Mouse (Mus musculus): ENCODE results near the gene Celf2. TPM values are rescaled to one million over a fixed set of nuclear protein-coding genes. Genes with fewer than 3 reads are reported as not detected.

Celf2 gene
- polyA plus RNA-seq, 1 experiment from 2014 or later = 322 TPM

DNA sequence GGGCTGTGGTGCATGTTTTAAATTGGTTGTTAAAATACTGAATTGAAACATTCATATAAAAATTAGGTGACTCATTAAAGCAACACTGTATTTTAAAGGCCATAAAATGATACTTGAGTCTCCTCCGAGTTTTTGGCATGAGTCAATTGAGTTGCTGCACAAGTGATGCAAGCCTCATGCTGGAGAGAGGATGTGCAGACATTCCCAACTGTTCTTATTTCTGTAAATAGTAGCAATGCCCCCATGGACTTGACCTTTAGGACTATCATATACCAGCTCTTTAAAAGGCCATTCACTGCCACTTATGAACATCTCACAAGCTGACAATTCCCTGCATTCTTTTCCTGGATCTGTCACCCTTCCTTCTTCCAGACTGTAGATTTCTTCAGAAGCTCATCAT is 10.1 kb upstream of the Celf2 start:
- H3K4me2 ChIP-seq (replicated peaks) = no peak overlapping the region
- H3K4me1 ChIP-seq = no peaks in the 10 kb centered on the region
- no peak overlapping the region for H3K27ac ChIP-seq (replicated peaks)
- H3K4me3 ChIP-seq = no peak overlapping the region
- no peak overlapping the region for H3K9ac ChIP-seq (replicated peaks)
- 75% methylated on average over 1 of the region's 1 CpGs for WGBS
- no peaks in the 10 kb centered on the region for H3K27me3 ChIP-seq
- no peak for ATAC-seq (replicated peaks)
- no peaks in the 10 kb centered on the region for H3K9me3 ChIP-seq
- H3K36me3 ChIP-seq = no peaks in the 10 kb centered on the region

DNA sequence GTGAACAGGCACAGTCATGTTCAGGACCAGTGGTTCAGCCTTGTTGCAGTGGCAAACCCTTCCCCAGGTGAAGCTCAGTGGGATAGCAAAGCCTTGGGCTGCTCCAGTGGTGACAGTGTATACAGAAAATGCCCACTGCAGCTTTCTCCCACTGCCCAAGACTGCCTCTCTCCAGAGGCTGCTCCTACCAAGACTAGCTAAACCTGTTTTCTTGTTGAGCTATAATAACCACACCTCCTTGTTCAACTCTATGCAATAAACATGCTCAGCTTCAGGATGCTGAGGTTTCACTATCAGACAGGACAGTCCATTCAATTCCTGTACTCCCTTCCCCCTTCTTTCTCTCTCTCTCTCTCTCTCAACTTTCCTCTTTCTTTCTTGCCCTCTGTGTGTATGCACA is 15.9 kb downstream of the Celf2 start:
- H3K27me3 ChIP-seq = no peaks in the 10 kb centered on the region
- ATAC-seq (replicated peaks) = no peak

DNA sequence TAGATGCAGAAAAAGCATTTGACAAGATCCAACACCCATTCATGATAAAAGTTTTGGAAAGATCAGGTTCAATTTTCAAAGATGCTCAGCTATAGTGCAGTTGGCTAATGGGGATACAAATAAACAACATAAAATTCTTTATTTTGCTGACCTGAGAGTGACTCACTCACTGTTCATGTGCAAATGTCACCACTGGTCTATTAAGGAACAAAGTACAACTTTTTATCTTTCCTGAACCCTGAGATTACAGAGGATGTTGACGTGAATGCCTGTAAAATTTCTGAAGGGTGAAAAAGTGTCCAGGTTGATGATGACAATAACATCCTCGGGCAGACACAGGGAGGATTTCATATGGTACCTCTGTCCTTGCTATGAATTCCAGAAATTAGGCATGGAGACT is 24.4 kb downstream of the Celf2 start:
- H3K9me3 ChIP-seq = no peaks in the 10 kb centered on the region
- no peak for ATAC-seq (replicated peaks)
- 83% methylated on average over 2 of the region's 2 CpGs for WGBS

More for the DNA sequence above, 15.9 kb downstream of the Celf2 start:
- Histone ChIP-seq H3K36me3 (no peaks in the 10 kb centered on the region), H3K4me1 (no peaks in the 10 kb centered on the region), H3K4me3 (no peak overlapping the region), H3K27ac (replicated peaks) (no peak overlapping the region), H3K4me2 (replicated peaks) (no peak overlapping the region), H3K9ac (replicated peaks) (no peak overlapping the region), H3K9me3 (no peaks in the 10 kb centered on the region)

DNA sequence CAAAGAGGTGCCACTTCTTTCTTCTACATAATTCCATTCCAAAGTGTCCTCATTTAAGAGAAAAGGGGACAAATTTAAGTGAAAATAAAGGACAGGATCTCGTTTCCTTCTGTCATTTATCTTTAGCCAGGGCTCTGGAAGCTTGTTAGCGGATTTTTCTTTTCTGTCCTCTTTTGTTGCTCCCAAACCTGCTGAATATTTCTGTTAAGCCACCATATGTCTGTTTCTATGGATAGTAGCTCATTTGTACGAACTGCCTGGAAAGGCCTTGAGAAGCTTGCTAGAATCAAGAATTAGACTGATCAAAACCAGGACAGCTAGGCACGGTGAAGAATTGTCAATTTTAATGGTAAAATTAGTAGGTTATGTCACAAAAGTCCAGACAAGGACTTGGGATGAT is 27.3 kb downstream of the Celf2 start:
- Histone ChIP-seq H3K4me2 (replicated peaks) (no peak overlapping the region), H3K27me3 (no peaks in the 10 kb centered on the region), H3K27ac (replicated peaks) (no peak overlapping the region), H3K4me1 (no peaks in the 10 kb centered on the region), H3K4me3 (no peak overlapping the region), H3K9me3 (no peaks in the 10 kb centered on the region), H3K36me3 (no peaks in the 10 kb centered on the region), H3K9ac (replicated peaks) (no peak overlapping the region)
- 26% methylated on average over 4 of the region's 4 CpGs for WGBS
- no peak for ATAC-seq (replicated peaks)

More for the DNA sequence above, 24.4 kb downstream of the Celf2 start:
- Histone ChIP-seq H3K27me3 (no peaks in the 10 kb centered on the region), H3K27ac (replicated peaks) (no peak overlapping the region), H3K4me1 (no peaks in the 10 kb centered on the region), H3K4me3 (no peak overlapping the region), H3K36me3 (no peaks in the 10 kb centered on the region), H3K4me2 (replicated peaks) (no peak overlapping the region), H3K9ac (replicated peaks) (no peak overlapping the region)

DNA sequence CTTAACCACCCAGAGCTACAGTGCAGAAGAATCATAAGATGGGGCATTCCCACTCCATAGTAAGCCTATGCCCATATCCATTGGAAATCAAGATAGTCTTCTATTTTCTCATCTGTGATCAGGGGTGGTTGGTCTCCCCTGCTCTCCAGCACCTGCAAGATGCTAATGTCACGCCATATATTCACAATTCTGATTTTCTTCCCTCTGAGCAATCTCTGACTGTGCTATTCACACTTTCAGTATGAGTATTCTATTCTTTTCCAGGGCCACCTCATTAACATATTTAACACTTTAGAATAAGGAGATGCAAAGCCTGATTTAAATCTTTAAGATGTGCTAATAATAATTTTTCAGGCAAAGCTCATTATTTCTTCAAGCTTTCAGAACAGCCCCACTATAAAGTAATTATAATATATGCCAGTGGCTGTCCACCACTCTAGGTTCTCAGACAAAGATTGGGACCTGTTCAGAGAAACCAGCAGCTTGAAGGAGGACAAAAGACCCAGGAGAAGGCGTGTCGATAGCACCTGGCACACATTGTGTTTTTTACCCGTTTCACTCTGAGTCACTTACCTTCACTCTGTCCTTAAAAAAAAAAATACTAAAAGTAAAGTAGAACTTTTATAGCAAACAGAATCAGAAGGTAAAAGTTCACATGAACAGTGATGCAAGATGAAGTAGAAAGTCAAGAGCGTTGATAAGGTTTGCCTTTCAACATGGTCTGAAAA is 48.9 kb downstream of the Celf2 start:
- no peak overlapping the region for H3K4me3 ChIP-seq
- 60% methylated on average over 5 of the region's 5 CpGs for WGBS
- no peaks in the 10 kb centered on the region for H3K36me3 ChIP-seq
- H3K27me3 ChIP-seq = no peaks in the 10 kb centered on the region
- H3K4me1 ChIP-seq = 0 out of 2 replicates have a peak, but pooled peaks cover 3% of the 10 kb centered on the region
- H3K4me2 ChIP-seq (replicated peaks) = no peak overlapping the region
- no peak for ATAC-seq (replicated peaks)
- H3K9ac ChIP-seq (replicated peaks) = no peak overlapping the region
- H3K27ac ChIP-seq (replicated peaks) = no peak overlapping the region
- H3K9me3 ChIP-seq = no peaks in the 10 kb centered on the region

DNA sequence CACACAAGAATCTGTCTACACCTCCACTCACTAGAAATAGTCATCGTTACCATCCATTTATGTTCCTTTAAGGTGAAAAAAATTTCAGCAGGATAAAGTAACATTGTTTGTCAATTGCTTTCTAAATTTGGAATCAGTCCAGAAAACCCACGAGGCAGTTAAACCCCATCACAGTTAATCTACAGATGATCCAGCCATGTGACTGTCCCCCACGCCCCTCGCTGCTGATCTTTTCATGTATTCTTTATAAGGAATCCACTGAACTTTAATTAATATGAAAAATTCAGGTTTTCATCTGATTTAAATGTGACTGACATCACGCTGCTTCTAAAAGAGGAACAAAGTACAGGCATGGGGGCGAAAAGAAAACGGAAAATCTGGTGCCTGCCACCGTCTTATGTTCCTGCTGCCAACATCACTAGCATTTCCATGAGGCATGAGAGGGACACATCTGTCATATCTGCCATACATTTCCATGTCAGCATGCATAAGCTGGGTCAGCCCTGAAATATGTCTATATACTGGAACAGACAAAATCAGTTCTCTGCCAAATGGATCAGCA is 70.6 kb downstream of the Celf2 start:
- 29% methylated on average over 8 of the region's 8 CpGs for WGBS
- no peaks in the 10 kb centered on the region for H3K36me3 ChIP-seq
- H3K4me2 ChIP-seq (replicated peaks) = no peak overlapping the region
- no peaks in the 10 kb centered on the region for H3K9me3 ChIP-seq
- H3K27ac ChIP-seq (replicated peaks) = peak overlapping the region; percentile 60
- H3K4me1 ChIP-seq = peaks cover 10% of the 10 kb centered on the region; the same call in 1 of the 2 replicates
- no peak overlapping the region for H3K9ac ChIP-seq (replicated peaks)
- no peak overlapping the region for H3K4me3 ChIP-seq
- H3K27me3 ChIP-seq = no peaks in the 10 kb centered on the region
- ATAC-seq (replicated peaks) = peak; percentile 61; the same call in 1 of the 2 replicates

DNA sequence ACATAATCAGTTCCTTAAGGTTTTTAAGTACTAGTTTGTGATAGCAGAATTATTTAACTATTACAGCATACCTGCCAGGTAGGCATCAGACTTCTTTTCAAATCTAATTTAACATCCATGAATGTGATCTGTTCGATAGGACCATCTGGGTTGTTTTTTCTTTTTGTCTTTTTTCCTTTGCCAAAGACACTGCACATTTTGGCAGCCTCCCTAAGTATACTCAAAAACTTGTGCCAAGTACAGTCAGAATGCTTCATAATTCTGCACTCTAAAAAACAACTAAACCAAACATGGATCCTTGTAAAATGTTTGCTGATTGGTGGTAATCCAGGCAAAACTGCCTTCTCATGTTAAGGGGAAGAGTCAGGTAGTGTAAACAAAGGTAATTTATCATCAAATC is 82.9 kb downstream of the Celf2 start:
- peak overlapping the region; percentile 64 for H3K27ac ChIP-seq (replicated peaks)
- H3K4me3 ChIP-seq = no peak overlapping the region
- no peaks in the 10 kb centered on the region for H3K27me3 ChIP-seq
- H3K9me3 ChIP-seq = no peaks in the 10 kb centered on the region
- WGBS = 62% methylated on average over 1 of the region's 1 CpGs
- no peak overlapping the region for H3K4me2 ChIP-seq (replicated peaks)
- H3K36me3 ChIP-seq = no peaks in the 10 kb centered on the region
- H3K9ac ChIP-seq (replicated peaks) = no peak overlapping the region
- H3K4me1 ChIP-seq = no peaks in the 10 kb centered on the region
- ATAC-seq (replicated peaks) = no peak

DNA sequence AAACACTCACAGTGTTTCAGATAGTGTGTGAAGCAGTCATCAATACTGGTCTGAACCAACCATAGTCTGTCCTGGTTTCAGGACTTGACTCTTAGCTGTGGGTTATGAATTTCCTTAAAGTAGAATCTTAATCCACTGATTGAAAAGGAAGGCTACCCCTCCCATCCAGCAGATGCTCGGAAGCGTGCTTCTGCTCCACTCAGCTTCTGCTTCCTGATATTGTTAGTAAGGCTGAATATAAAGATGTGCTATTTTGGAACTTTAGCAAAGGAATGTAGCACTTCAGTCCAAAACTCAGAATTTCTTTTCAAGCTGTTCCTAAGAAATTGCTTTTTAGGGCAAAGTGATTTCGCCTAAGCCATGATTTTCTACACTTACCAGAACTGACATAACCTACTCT is 108.8 kb downstream of the Celf2 start:
- no peak for ATAC-seq (replicated peaks)
- H3K27ac ChIP-seq (replicated peaks) = no peak overlapping the region
- H3K9me3 ChIP-seq = no peaks in the 10 kb centered on the region
- no peaks in the 10 kb centered on the region for H3K36me3 ChIP-seq
- H3K9ac ChIP-seq (replicated peaks) = no peak overlapping the region
- H3K27me3 ChIP-seq = no peaks in the 10 kb centered on the region
- H3K4me1 ChIP-seq = 0 out of 2 replicates have a peak, but pooled peaks cover 4% of the 10 kb centered on the region
- whole genome bisulfite sequencing = 74% methylated on average over 3 of the region's 3 CpGs
- H3K4me2 ChIP-seq (replicated peaks) = no peak overlapping the region
- H3K4me3 ChIP-seq = no peak overlapping the region

DNA sequence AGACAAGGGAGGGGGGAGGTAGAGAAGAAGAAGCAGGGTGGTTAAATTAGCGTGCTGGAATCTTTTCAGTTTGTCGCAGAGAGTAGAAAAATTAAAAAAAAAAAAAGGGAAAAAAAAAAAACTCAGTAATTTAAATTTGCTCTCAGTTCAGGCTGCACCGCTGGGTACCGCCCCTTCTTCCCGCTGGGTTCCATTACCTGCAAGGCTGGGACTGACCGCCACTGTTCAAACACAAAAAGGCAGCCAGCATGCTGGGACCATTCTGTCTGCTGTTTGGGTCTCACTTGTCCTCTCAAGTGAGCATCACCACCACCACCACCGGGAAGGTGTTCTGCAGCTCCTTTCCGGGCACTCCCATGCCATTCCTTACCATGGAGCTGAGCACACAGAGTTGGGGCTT is 113.4 kb downstream of the Celf2 start:
- Histone ChIP-seq H3K4me2 (replicated peaks) (peak overlapping the region; percentile 60), H3K36me3 (no peaks in the 10 kb centered on the region), H3K4me1 (peaks cover 15% of the 10 kb centered on the region; the same call in 1 of the 2 replicates), H3K27ac (replicated peaks) (peak overlapping the region; percentile 67), H3K9me3 (no peaks in the 10 kb centered on the region), H3K4me3 (peak overlapping the region; percentile 40), H3K27me3 (no peaks in the 10 kb centered on the region), H3K9ac (replicated peaks) (peak overlapping the region; percentile 53)
- WGBS = 7% methylated on average over 8 of the region's 8 CpGs
- peak; percentile 73 for ATAC-seq (replicated peaks)

DNA sequence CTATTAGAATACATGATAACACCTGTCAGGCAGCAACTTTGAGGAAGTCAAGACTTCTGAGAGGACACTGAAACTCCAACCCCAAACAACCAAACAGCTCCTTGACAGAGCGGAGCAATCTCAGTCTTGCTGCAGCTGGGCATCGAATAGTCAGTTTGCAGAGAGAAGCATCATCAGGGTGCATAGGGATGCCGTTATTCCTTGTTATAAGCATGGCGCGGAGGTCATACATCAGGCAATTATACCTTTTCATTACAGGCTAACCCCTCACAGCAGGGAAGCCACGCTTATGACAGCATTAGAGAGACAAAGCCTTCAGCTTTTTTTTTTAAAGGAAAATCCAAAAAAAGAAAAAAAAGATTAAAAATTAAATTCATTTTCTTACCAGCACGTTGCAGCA is 113.9 kb downstream of the Celf2 start:
- Histone ChIP-seq H3K27me3 (no peaks in the 10 kb centered on the region), H3K4me2 (replicated peaks) (peak overlapping the region; percentile 60), H3K27ac (replicated peaks) (peak overlapping the region; percentile 67), H3K36me3 (no peaks in the 10 kb centered on the region), H3K4me3 (peak overlapping the region; percentile 40), H3K4me1 (peaks cover 15% of the 10 kb centered on the region; the same call in 1 of the 2 replicates), H3K9ac (replicated peaks) (peak overlapping the region; percentile 53), H3K9me3 (no peaks in the 10 kb centered on the region)
- peak; percentile 51 for ATAC-seq (replicated peaks)
- 9% methylated on average over 7 of the region's 7 CpGs for WGBS

DNA sequence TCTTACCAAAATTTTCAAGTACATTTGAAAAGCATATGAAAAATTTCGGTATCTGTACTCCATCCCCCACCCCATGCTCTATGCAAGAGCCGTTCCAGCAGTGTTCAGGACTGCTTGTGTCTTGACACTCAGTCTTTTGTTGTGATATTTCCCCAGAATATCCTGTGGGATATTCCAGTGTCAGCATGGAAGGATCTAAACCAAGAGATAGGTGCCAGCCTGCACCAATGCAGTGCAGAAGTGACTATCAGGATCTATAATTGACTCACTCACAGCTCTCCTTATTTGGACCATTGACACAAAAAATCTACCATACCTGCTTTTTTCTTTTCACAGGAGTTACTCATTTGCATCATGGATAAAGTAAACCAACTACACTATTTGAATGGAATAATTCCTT is 116.9 kb downstream of the Celf2 start:
- WGBS = 82% methylated on average over 2 of the region's 2 CpGs
- H3K27me3 ChIP-seq = no peaks in the 10 kb centered on the region
- ATAC-seq (replicated peaks) = no peak
- H3K4me3 ChIP-seq = no peak overlapping the region
- no peak overlapping the region for H3K27ac ChIP-seq (replicated peaks)
- no peak overlapping the region for H3K4me2 ChIP-seq (replicated peaks)
- peaks cover 15% of the 10 kb centered on the region; the same call in 1 of the 2 replicates for H3K4me1 ChIP-seq
- H3K9me3 ChIP-seq = no peaks in the 10 kb centered on the region
- no peak overlapping the region for H3K9ac ChIP-seq (replicated peaks)
- no peaks in the 10 kb centered on the region for H3K36me3 ChIP-seq

DNA sequence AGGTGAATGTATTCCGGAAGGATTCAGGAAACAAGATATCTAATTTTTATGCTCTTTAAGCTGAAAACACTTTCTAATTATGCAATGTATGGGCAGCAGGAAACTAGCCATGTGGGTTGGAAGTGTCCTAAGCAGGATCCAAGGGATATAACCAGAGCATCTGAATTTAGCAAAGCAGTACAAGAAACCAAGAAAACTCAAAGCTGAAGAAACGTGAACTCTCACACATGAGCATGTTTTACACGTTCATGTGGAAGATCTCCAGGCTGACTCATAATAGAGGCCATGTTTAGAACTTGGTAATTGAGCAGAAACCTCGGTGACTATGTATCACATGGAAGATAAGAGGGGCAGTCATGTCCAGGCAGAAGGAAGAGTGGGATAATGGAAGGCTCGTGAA is 120.1 kb downstream of the Celf2 start:
- H3K36me3 ChIP-seq = no peaks in the 10 kb centered on the region
- ATAC-seq (replicated peaks) = no peak
- H3K9ac ChIP-seq (replicated peaks) = no peak overlapping the region
- no peak overlapping the region for H3K4me2 ChIP-seq (replicated peaks)
- no peaks in the 10 kb centered on the region for H3K27me3 ChIP-seq
- WGBS = 79% methylated on average over 5 of the region's 5 CpGs
- H3K4me3 ChIP-seq = no peak overlapping the region
- H3K9me3 ChIP-seq = no peaks in the 10 kb centered on the region
- H3K4me1 ChIP-seq = peaks cover 4% of the 10 kb centered on the region; the same call in 1 of the 2 replicates
- no peak overlapping the region for H3K27ac ChIP-seq (replicated peaks)
